Mouse (Mus musculus) adrenal gland, postnatal 4 days (tissue): ENCODE data around the gene Pcsk5. TPM values are rescaled to one million over a fixed set of nuclear protein-coding genes. Genes with fewer than 3 reads are reported as not detected.

ENCODE experiments used
- DNase-seq, 2 experiments: peaks; one replicate each; pipeline ENCODE4 v3.0.0; 2021 to 2022; ENCODE audit warnings: low spot score in 2 of 2, mixed read lengths in 2 of 2
- total RNA-seq, 2 experiments: library from RNA; stranded (reverse); gene quantifications; 2 replicates each; pipeline ENCODE4 v1.2.3; 2021

Gene Pcsk5
- total RNA-seq, 2 experiments from 2014 or later = 103 to 104 TPM

- DNase-seq = no peak
Observed at GRCm38 (mm10) chr19:17748331-17748730, 89.1 kb downstream of the Pcsk5 start.

GRCm38 (mm10) chr19:17745380-17745779 lies 92.1 kb downstream of the Pcsk5 start:
- DNase-seq = no peak

GRCm38 (mm10) chr19:17744474-17745069 lies 92.9 kb downstream of the Pcsk5 start:
- no peak for DNase-seq

GRCm38 (mm10) chr19:17741465-17741864 lies 96.0 kb downstream of the Pcsk5 start:
- DNase-seq = no peak

GRCm38 (mm10) chr19:17732676-17733277 lies 104.7 kb downstream of the Pcsk5 start:
- no peak for DNase-seq

GRCm38 (mm10) chr19:17717066-17717465 lies 120.4 kb downstream of the Pcsk5 start:
- DNase-seq = no peak

- DNase-seq = no peak
Observed at GRCm38 (mm10) chr19:17715281-17715955, 122.0 kb downstream of the Pcsk5 start.

- no peak for DNase-seq
Observed at GRCm38 (mm10) chr19:17691626-17692025, 145.8 kb downstream of the Pcsk5 start.

- DNase-seq = no peak
Observed at GRCm38 (mm10) chr19:17678371-17678770, 159.1 kb downstream of the Pcsk5 start.

GRCm38 (mm10) chr19:17662676-17663075 lies 174.8 kb downstream of the Pcsk5 start:
- no peak for DNase-seq

GRCm38 (mm10) chr19:17662271-17662670 lies 175.2 kb downstream of the Pcsk5 start:
- no peak for DNase-seq

GRCm38 (mm10) chr19:17659321-17659720 lies 178.1 kb downstream of the Pcsk5 start:
- no peak for DNase-seq

GRCm38 (mm10) chr19:17650831-17651502 lies 186.5 kb downstream of the Pcsk5 start:
- DNase-seq = no peak

GRCm38 (mm10) chr19:17649967-17650366 lies 187.5 kb downstream of the Pcsk5 start:
- DNase-seq = no peak

GRCm38 (mm10) chr19:17643128-17643797 lies 194.2 kb downstream of the Pcsk5 start:
- no peak for DNase-seq

GRCm38 (mm10) chr19:17635984-17636383 lies 201.4 kb downstream of the Pcsk5 start:
- DNase-seq = no peak

GRCm38 (mm10) chr19:17615646-17616045 lies 221.8 kb downstream of the Pcsk5 start:
- no peak for DNase-seq

- DNase-seq = no peak
Observed at GRCm38 (mm10) chr19:17606510-17606909, 230.9 kb downstream of the Pcsk5 start.

GRCm38 (mm10) chr19:17606093-17606492 lies 231.3 kb downstream of the Pcsk5 start:
- DNase-seq = no peak

GRCm38 (mm10) chr19:17603322-17603721 lies 234.1 kb downstream of the Pcsk5 start:
- no peak for DNase-seq

GRCm38 (mm10) chr19:17600347-17600746 lies 237.1 kb downstream of the Pcsk5 start:
- DNase-seq = no peak
